Mouse (Mus musculus) MEL (cell line): ENCODE data around the gene Actrt2. TPM values are rescaled to one million over a fixed set of nuclear protein-coding genes. Genes with fewer than 3 reads are reported as not detected.

Experiments
- DNase-seq: peaks from one replicate; pipeline ENCODE4 v3.0.0; 2011; ENCODE audit warnings: low read depth, low spot score
- H3K27ac ChIP-seq: 2 replicates; pipeline ENCODE4 v1.5.1; 2012; ENCODE audit warnings: low read depth, mild to moderate bottlenecking, control low read depth, low read length, moderate library complexity; ENCODE audit not compliant: control insufficient read depth
- H3K27me3 ChIP-seq, 2 experiments: fragments of 150-350 bp in 1 of 2; sonication (generic) in 1 of 2; 2 replicates each; pipeline ENCODE4 v1.6.1; 2012; ENCODE audit warnings: low read length in 2 of 2, mild to moderate bottlenecking in 2 of 2, improper control_type of control experiment in 1 of 2, moderate library complexity in 1 of 2; ENCODE audit not compliant: insufficient read depth in 2 of 2, control insufficient read depth in 1 of 2
- H3K36me3 ChIP-seq, 2 experiments: 2 replicates each; pipeline ENCODE4 v1.6.1; 2012 to 2014; ENCODE audit warnings: low read length in 2 of 2, improper control_type of control experiment in 1 of 2, inconsistent platforms in 1 of 2, mild to moderate bottlenecking in 1 of 2; ENCODE audit not compliant: insufficient read depth in 2 of 2, control insufficient read depth in 1 of 2
- H3K4me1 ChIP-seq, 2 experiments: fragments of 150-350 bp in 1 of 2; sonication (generic) in 1 of 2; 2 replicates each; pipeline ENCODE4 v1.6.1; 2012; ENCODE audit warnings: low read length in 2 of 2, improper control_type of control experiment in 1 of 2, mild to moderate bottlenecking in 1 of 2; ENCODE audit not compliant: insufficient read depth in 2 of 2, control insufficient read depth in 1 of 2
- H3K4me3 ChIP-seq, 2 experiments: fragments of 150-350 bp in 1 of 2; sonication (generic) in 1 of 2; 2 replicates each; pipeline ENCODE4 v1.5.1; 2012; ENCODE audit warnings: low read depth in 2 of 2, low read length in 2 of 2, mild to moderate bottlenecking in 2 of 2, moderate library complexity in 2 of 2, control low read depth in 1 of 2, improper control_type of control experiment in 1 of 2; ENCODE audit not compliant: control insufficient read depth in 1 of 2, insufficient read depth in 1 of 2
- H3K79me2 ChIP-seq: 2 replicates; pipeline ENCODE4 v1.6.1; 2012; ENCODE audit warnings: mild to moderate bottlenecking, low read length, moderate library complexity; ENCODE audit not compliant: control insufficient read depth, poor library complexity, insufficient read depth
- H3K9ac ChIP-seq: 2 replicates; pipeline ENCODE4 v1.6.1; 2012; ENCODE audit warnings: low read depth, mild to moderate bottlenecking, control low read depth, low read length, moderate library complexity; ENCODE audit not compliant: control insufficient read depth, poor library complexity, severe bottlenecking
- H3K9me3 ChIP-seq: fragments of 150-350 bp; sonication (generic); replicated peaks from 2 replicates; pipeline ENCODE4 v1.6.1; 2012; ENCODE audit warnings: mild to moderate bottlenecking, low read length, improper control_type of control experiment, moderate library complexity; ENCODE audit not compliant: insufficient read depth
- BHLHE40 ChIP-seq: IDR thresholded peaks from 2 replicates; pipeline ENCODE4 v1.6.1; 2012; ENCODE audit warnings: low read depth, mild to moderate bottlenecking, inconsistent platforms, low read length, improper control_type of control experiment, borderline replicate concordance
- HCFC1 ChIP-seq: IDR thresholded peaks from 2 replicates; pipeline ENCODE4 v1.6.1; 2012; ENCODE audit warnings: low read depth, mild to moderate bottlenecking, inconsistent platforms, low read length, improper control_type of control experiment, moderate library complexity
- MAZ ChIP-seq: IDR thresholded peaks from 2 replicates; pipeline ENCODE4 v1.6.1; 2012; ENCODE audit warnings: low read depth, mild to moderate bottlenecking, inconsistent platforms, low read length, improper control_type of control experiment
- NRF1 ChIP-seq: IDR thresholded peaks from 2 replicates; pipeline ENCODE4 v1.6.1; 2014; ENCODE audit warnings: low read depth, mild to moderate bottlenecking, inconsistent platforms, low read length, improper control_type of control experiment, moderate library complexity; ENCODE audit not compliant: poor library complexity, insufficient read depth, severe bottlenecking
- POLR2AphosphoS2 ChIP-seq: IDR thresholded peaks from 2 replicates; pipeline ENCODE4 v1.6.1; 2011; ENCODE audit warnings: low read length, improper control_type of control experiment
- TAL1 ChIP-seq: IDR thresholded peaks from 2 replicates; pipeline ENCODE4 v1.6.1; 2012; ENCODE audit warnings: mild to moderate bottlenecking, inconsistent platforms, low read length, moderate library complexity, mixed read lengths
- polyA plus RNA-seq, 2 experiments: library from polyadenylated mRNA; stranded (reverse) in 1 of 2; unstranded in 1 of 2; fragments of >175 nt in 1 of 2; fragments of >200 nt in 1 of 2; gene quantifications; 2 replicates each; pipeline versions ENCODE4 v1.2.1 to v1.2.4; 2012; ENCODE audit warnings: low replicate concordance in 2 of 2, low read depth in 1 of 2; ENCODE audit not compliant: insufficient read length in 2 of 2, insufficient read depth in 1 of 2, missing spikeins in 1 of 2
- total RNA-seq: library from RNA; depleted of rRNA; stranded (reverse); fragments of 300-350 nt; gene quantifications from 2 replicates; pipeline ENCODE4 v1.2.3, GENCODE M21; 2012

Actrt2 gene
- total and polyA plus RNA-seq, 3 experiments: not detected

DNA sequence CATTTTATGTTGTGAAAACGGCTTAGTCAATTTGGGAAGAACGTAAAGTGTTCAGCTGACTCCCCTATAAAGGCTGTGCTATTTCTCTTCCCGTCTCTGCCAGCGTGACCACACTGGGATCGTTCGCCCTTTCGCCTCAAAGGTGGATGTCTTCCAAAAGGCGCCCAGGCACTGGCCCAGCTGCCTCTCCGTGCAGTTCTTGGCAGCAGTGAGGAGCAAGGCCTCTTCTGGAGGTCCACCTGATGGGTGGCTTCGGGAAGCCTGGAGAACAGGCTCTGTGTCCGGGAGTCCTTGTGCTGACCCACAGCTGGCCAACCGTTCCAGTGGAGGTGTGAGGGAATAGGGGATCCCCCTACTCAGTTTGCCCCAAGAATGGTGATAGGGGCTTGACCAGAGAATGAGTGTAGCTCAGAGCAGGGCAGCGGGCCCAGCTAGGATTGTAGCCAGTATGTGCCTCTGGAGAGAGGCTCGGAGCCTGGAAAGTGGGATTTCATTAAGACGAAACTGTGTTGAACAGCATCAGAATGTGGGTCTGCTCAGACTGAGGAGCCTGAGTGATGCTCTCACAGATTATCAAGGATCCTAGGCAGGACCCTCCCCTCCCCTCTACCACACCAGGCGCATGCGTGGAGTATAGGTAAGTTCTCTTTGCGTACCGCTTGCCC lies 18.5 kb downstream of the Actrt2 start:
- Histone ChIP-seq H3K36me3 (no peaks in the 10 kb centered on the region), H3K27ac (no peak overlapping the region), H3K79me2 (no peaks in the 10 kb centered on the region), H3K27me3 (no peaks in the 10 kb centered on the region), H3K4me3 (no peak overlapping the region), H3K9ac (no peak overlapping the region), H3K9me3 (no peaks in the 10 kb centered on the region), H3K4me1 (no peaks in the 10 kb centered on the region)
- DNase-seq: no peak
- TF ChIP-seq HCFC1: no peak

- no peak overlapping the region for H3K4me3 ChIP-seq
- DNase-seq: no peak
- H3K9ac ChIP-seq: no peak overlapping the region
- no peaks in the 10 kb centered on the region for H3K79me2 ChIP-seq
- H3K36me3 ChIP-seq: no peaks in the 10 kb centered on the region
- no peaks in the 10 kb centered on the region for H3K27me3 ChIP-seq
- no peaks in the 10 kb centered on the region for H3K9me3 ChIP-seq
- no peaks in the 10 kb centered on the region for H3K4me1 ChIP-seq
- no peak overlapping the region for H3K27ac ChIP-seq
- TF ChIP-seq NRF1: no peak
These were observed 25.2 kb downstream of the Actrt2 start for GRCm38 (mm10) chr4:154642496-154642895.

DNA sequence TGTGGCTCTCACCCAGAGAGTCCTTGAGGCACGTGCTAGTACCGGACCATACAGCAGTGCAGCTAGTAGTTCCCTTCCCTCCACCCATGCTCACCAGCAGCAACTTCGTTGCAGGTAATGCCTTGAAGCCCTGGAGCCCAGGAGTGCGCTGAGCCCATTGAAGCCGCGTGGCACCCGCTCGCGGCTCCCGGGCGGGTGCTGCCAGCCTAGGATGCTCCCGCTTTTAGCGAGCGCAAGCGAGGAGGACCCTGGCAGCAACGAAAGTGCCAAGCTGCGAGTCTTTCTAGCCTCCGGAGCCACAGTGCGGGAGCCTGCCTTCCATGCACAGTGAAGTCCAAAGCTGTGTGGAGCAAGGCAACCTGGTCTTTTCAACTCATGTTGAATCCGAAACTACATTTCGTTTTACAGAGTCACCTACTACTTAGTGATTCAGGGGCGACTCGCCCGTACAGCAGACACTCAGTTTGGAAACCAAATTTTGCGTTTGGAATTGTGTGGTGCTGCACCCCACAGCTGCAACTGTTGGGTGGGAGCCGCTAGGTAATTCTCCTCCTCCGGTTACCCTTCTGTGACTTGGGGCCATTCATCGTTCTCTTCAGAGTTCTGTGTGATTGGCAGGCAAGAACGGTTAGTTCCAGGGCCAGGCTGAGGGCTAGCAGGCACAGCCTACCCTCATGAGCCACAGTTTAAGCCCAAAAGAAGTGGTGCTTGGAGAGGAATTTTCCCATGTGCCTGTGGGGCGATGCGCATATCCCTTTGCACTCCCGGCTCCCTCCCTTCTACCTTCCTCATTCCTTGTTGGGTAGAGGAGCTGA lies 26.2 kb downstream of the Actrt2 start:
- DNase-seq: no peak
- Histone ChIP-seq H3K9me3 (no peaks in the 10 kb centered on the region), H3K9ac (no peak overlapping the region), H3K4me1 (no peaks in the 10 kb centered on the region), H3K4me3 (no peak overlapping the region), H3K27ac (no peak overlapping the region), H3K36me3 (no peaks in the 10 kb centered on the region), H3K27me3 (no peaks in the 10 kb centered on the region), H3K79me2 (no peaks in the 10 kb centered on the region)
- TF ChIP-seq TAL1 (no peak), BHLHE40 (no peak), POLR2AphosphoS2 (no peak), MAZ (no peak)
